Mouse (Mus musculus): Measurements from ENCODE around the gene Adora1.

The Adora1 gene

GRCm38 (mm10) chr1:134195117-134195516, 40.1 kb downstream of the Adora1 start:
- DNase-seq (ENCODE audit: extremely low spot score, low read depth, low spot score), result no peak

DNA sequence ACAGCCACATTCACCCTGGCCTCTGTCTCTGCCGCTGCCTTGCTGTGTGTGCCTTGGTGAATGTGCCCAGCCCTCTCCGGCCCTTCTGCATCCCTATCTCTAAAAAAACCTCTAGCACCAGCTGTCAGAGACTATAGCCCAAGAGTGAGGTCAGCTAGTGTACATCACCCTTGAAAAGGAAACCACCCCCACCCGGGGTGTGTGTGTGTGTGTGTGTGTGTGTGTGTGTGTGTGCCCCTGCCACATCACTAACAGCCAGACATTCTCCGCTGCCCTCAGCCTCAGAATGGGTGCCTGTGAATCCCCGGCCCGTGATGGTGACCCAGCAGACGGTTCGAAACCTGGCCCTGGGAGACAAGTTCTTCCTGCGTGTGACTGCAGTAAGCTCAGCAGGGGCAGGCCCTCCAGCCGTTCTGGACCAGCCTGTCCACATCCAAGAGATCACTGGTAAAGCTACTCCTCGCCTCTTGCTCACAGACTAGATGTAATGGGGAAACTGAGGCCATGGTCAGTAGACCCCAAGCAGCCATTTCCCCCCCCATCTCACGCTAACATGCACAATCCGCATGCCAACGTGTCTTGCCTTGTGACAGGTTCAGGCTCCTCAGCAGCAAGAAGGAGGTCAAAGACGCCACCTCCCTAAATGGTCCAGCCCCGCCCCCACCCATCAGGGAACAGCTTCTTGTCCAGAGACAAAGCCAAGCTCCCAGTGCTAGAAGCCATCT, 40.8 kb downstream of the Adora1 start:
- DNase-seq (ENCODE audit: extremely low spot score, low read depth, low spot score), result no peak

- no peak for DNase-seq (ENCODE audit: extremely low spot score, low read depth, low spot score)
These were observed 41.5 kb downstream of the Adora1 start for GRCm38 (mm10) chr1:134193674-134194197.

DNA sequence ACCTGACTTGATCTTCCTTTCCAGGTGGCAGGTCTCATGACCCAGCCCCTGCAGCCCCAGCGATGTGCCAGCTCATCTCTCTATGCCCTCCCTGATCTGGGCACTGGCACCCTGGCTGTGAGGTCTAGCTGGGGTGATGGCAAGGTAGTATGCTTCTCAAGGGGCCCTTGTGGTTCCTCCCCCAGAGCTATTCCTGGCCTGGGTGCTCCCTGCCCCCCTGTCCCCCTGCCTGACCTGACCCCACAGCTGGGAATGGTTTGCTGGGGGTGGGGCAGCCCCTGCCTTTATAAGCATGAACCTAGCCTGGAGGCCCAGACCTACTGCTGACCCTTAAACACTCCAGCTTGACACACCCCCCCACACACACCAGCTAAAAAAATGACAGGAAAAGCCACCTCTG, 42.1 kb downstream of the Adora1 start, which contains the start of gene Mybph:
Mybph (plus strand) TSS at position 323 of the 400 bp plus-strand sequence.
- DNase-seq (ENCODE audit: extremely low spot score, low read depth, low spot score), result no peak

DNA sequence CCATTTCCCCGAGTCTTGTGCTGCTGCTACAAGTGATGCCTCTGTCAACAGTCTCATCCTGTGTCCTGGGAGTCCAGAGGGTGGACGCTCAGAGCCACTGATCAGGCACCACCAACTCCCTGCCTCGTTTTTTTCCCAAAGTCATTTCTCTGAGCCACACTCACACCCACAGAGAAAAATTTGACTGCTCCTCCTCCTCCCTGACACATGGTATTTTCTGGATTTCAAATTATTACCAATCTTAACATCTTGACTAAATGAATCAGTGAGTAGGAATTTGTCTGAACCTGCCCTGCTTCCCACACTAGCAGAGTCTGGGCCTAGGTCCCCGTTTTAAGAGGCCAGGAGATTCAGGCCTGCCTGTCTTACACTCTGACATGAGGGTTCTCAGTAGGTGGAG, 43.2 kb downstream of the Adora1 start:
- no peak for DNase-seq (ENCODE audit: extremely low spot score, low read depth, low spot score)

- no peak for DNase-seq (ENCODE audit: extremely low spot score, low read depth, low spot score)
These were observed 44.0 kb downstream of the Adora1 start for GRCm38 (mm10) chr1:134191192-134191591.

DNA sequence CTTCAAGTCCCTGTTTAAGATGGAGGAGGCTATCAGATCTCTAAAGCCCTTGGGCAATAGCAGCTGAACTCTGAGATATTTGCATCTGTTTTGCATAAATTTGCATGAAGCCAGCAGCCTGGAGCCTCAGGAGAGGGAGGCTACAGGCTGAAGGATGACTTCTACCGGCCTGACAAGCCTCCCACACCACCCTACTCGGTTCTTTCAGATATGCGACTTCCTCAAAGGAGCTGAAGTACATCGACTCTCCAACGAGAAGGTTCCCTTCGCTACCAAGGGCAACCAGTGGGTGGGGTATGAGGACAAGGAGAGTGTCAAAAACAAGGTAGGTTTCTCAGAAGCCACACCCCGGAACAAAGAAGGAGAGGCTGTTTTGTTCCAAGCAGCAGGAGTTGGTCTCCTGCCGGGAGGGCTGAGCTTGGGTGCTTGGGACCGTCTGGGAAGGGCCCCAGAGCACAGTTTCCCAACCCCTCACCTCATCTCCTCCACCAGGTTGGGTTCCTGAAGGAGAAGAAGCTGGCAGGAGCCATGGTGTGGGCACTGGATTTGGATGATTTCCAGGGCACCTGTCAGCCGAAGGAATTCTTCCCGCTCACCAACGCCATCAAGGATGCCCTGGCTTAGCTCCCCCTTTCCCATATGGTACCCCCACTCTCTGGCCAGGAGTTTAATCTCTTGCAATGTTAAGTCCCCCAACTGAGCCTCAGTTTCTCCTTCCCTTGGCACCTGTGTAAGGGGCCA, 46.1 kb downstream of the Adora1 start:
- no peak for DNase-seq (ENCODE audit: extremely low spot score, low read depth, low spot score)

DNA sequence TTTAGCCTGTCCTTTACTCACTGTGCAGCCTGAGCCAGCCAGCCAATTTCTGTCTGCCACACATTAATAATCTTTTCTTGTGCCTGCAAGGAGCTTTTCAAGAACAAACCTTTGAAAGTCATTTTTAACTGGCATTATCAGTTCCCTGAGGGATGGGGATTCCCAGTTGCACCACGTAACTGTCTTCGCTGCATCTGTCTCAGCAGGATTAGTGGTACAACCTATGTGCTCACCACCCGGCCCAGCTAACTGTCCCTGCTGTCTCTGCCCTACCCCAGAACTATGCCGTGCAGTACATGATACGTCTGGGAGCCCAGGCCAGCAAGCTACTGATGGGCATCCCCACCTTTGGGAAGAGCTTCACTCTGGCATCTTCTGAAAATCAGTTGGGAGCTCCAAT, 47.0 kb downstream of the Adora1 start:
- no peak for DNase-seq (ENCODE audit: extremely low spot score, low read depth, low spot score)

GRCm38 (mm10) chr1:134184089-134184488, 51.1 kb downstream of the Adora1 start:
- no peak for DNase-seq (ENCODE audit: extremely low spot score, low read depth, low spot score)

DNA sequence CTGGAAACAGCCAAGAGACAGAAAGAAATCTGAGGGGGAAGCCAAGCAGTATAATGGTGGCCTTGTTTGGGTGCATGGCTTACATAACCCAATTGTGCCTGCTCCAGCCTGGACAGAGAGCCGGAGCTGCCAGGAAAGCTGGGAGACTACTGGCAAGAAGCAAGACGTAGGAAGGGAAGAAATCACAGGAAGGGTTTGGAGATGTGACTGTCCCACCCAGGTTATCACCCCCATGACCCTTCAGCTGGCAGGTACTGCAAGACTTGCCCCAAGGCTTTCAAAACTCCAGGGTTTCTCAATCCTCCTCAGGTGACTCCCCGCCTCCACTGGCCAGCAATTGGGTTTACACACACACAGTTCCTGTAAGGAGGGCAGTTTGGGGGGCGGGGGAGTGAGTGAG, 53.2 kb downstream of the Adora1 start, which contains the start of gene Chil1:
Chil1 (plus strand) TSS at position 152 of the 400 bp plus-strand sequence.
- DNase-seq (ENCODE audit: extremely low spot score, low read depth, low spot score), result no peak

DNA sequence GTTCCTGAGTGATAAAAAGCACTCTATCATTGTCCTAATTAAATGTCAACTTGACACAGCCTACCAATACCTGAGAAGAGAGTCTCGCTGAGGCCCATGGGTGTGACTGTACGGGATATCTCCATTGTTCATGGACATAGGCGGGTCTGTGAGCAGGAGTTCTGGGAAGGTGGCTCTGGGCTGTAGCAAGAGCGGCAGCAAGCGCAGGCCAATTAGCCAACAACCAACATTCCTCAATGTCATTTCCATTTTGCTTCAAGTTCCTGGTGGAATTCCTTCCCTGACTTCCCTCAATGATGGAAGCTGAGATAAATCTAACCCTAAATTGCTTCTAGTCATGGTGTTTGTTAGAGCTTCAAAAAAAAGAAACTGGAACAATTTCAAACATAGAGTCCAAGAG, 57.3 kb downstream of the Adora1 start:
- DNase-seq (ENCODE audit: extremely low spot score, low read depth, low spot score), result no peak

DNA sequence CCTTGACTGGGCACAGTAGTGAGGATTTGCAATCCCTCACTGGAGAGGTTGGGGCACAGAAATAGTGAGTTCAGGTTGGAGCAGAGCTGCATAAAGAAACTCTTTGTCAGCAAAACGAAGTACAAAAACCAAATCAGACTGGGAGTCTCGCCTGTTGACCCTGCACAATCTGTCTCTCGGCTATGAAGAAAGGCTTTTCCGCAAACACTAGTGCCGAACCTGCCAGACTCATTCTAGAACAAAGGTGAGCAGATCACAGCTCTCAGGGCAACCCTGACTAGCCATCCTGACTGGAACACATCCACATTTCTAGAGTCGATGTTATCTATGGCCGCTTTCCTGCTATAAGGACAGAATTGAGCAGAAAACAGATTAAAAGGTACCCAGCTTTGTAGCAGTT, 62.1 kb downstream of the Adora1 start:
- DNase-seq (ENCODE audit: extremely low spot score, low read depth, low spot score), result no peak

DNA sequence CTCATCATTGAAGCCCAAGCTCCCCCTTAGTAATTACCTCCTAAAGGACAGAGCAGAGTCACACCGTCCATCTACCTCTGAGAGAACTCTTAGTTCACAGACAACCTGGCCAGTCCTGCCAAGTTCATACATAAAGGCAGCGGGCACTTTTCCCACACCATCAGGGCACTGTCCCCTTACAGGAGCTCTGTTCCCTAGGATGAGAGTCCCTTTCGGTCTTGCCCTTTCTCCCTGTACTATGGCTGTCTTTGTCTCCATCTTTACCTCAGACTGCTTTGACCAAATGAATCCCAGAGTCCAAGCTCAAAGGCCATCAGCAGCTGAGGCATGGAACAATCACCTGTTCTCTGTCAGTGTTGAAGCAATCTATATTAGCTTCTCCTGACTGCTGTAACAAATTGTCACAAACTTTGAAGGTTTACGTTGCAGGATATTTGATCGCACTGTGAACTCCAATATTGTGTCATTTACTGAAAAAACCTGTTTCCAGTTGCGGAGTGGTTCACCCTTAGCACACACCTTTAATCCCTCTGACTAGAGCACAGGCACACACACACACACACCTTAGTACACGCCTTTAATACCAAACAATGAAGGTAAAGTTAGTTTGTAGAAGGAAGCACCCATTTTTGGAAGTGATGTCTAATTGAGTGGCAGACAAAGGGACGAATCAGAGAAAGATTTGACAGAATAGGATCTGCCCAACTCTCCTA, 66.1 kb downstream of the Adora1 start:
- no peak for DNase-seq (ENCODE audit: extremely low spot score, low read depth, low spot score)

DNA sequence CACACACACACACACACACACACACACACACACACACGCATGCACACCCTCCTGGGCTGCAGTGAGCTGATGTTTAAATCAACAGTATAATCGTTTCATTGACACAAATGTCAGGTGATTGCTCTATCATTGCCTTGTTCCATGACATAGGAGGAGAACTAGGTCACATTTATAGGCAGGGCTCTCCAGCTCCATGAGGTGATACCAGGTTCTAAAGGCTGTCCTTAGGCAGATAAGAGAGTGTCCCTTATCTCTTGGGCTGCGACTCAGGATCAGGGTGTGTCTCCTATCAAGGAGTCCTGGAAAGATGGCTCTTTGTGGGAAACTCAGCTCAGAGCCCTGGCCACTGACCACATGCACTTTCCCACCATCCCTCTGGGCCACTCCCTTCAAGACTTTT, 66.7 kb downstream of the Adora1 start:
- no peak for DNase-seq (ENCODE audit: extremely low spot score, low read depth, low spot score)

GRCm38 (mm10) chr1:134167416-134168305, 67.6 kb downstream of the Adora1 start:
- DNase-seq (ENCODE audit: extremely low spot score, low read depth, low spot score), result no peak

DNA sequence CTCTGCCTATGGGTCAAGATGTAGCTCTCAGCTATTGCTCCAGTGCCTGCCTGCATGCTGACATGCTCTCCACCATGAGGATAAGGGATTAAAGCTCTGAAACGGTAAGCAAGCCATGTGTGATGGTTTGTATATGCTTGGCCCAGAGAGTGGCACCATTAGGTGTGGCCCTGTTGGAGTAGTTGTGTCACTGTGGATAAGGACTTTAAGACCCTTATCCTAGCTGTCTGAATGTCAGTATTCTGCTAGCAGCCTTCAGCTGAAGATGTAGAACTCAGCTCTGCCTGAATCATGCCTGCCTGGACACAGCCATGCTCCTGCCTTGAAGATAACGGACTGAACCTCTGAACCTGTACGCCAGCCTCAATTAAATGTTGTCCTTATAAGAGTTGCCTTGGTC, 68.7 kb downstream of the Adora1 start:
- no peak for DNase-seq (ENCODE audit: extremely low spot score, low read depth, low spot score)

DNA sequence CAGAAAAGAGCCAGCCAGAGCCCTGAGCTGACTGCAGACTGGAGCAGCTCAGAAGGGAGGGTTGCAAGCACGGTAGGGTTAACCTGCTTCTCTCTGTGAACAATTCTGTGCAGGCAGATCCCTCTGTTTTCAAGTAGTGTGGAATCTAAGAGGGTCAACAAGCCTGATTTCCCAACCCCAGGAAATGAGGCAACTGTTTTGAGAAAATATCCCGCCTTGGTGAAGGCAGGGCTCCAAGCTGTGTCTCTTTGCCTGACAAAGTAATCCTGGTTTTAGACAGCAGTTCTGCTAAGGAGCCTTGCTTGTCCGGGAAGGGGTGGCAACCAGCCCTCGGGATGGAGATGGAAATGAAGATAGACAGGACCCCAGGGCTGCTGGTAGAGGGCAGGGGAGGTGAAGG, 70.8 kb downstream of the Adora1 start:
- DNase-seq (ENCODE audit: extremely low spot score, low read depth, low spot score), result no peak

DNA sequence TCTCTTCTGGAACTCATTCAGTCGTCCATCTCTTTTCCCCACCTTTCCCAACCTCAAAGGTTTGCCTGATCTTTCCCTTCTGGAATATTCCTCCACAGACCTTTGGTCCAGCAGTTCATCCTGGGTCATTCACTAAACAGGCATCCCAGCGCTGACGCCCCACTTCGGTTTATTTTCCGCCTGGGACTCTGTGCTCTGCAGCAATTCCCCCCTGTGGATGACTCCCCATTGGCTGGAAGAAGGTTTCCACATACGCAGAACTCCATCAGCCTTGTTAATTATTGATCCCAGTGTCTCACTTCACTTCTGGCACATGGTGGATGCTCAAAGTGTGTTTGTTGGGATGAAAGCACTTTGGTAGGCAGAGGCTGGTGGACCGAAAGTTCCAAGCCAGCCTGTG, 71.8 kb downstream of the Adora1 start:
- no peak for DNase-seq (ENCODE audit: extremely low spot score, low read depth, low spot score)

DNA sequence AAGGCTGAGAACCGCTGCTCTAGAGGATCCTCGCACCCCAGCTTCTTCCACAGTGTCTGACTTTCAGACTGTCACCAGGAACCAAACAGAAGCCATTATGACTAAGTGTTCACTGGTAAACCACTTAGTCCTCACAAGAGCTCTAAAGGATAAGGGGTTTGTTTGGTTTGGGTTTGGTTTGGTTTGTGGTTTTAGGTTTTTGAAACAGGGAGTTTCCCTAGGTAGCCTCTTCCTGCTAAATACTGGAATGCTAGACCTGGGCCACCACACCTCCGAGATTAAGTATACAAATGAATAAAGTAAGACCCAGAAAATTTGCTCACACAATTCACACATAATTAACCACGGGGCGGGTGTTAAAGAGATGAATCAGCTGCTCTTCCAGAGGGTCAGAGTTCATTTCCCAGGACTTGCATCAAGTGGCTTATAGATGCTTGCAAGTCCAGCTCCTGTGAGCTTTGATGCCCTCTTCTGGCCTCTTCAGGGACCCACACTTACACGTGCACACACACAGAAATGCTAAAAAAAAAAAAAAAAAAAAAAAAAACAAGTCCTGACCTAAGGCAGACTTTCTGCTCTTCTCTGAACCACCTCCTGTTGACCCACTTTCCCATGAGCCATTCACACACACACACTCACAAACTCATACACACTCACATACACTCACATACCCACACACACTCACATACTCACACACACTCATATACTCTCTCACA, 72.6 kb downstream of the Adora1 start:
- DNase-seq (ENCODE audit: extremely low spot score, low read depth, low spot score), result no peak

- no peak for DNase-seq (ENCODE audit: extremely low spot score, low read depth, low spot score)
These were observed 73.8 kb downstream of the Adora1 start for GRCm38 (mm10) chr1:134161399-134161798.
